Mouse (Mus musculus) right cerebral cortex, postnatal 36 days (tissue): ENCODE data around the gene Ccdc85c.

ENCODE experiments used
- DNase-seq, 2 experiments: peaks; one replicate each; pipeline ENCODE4 v3.0.0; 2022; ENCODE audit warnings: low spot score in 2 of 2, mixed read lengths in 1 of 2

Ccdc85c gene

DNA sequence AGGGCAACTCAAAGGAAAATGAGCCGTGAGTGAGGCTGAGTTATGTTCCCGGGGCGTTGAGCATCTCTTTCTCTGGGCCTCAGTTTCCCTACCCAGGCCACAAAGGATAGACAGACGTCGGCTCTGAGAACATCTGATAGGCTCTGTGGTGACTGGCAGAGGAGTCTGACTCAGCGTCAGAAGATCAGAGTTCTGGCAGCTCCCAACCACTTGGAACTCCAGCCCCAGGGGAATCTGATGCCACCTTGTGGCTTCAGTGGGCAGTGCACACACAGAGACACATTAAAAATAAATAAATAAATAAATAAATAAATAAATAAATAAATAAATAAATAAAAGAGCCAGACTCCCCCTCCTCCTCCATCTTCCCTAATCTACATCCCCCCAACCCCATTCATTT lies 21.8 kb upstream of the Ccdc85c start:
- DNase-seq: no peak

DNA sequence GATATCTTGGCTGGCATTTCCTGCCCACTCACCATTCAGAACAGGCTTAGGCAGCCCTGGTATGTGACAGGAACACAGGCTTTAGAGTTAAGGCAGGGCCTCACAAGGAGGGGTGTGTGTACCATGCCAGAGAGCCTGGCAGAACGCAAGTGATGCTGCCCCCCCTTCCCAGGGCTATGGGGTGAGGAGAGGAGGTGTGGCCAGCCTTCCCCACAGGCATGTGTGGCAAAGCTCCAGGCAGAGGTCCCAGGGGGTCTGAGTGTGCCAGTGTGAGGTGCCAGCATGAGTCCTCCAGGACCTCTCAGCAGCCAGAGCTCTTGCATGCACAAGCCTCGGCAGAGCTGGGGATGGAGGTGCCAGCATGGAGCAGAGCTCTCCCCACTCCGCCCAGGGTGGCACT lies 19.4 kb upstream of the Ccdc85c start:
- DNase-seq: no peak

- peak in 1 of 2 experiments; percentile 62 for DNase-seq
Observed at GRCm38 (mm10) chr12:108292957-108293356, 17.7 kb upstream of the Ccdc85c start.

- DNase-seq: no peak
Observed at GRCm38 (mm10) chr12:108292419-108292818, 17.2 kb upstream of the Ccdc85c start.

DNA sequence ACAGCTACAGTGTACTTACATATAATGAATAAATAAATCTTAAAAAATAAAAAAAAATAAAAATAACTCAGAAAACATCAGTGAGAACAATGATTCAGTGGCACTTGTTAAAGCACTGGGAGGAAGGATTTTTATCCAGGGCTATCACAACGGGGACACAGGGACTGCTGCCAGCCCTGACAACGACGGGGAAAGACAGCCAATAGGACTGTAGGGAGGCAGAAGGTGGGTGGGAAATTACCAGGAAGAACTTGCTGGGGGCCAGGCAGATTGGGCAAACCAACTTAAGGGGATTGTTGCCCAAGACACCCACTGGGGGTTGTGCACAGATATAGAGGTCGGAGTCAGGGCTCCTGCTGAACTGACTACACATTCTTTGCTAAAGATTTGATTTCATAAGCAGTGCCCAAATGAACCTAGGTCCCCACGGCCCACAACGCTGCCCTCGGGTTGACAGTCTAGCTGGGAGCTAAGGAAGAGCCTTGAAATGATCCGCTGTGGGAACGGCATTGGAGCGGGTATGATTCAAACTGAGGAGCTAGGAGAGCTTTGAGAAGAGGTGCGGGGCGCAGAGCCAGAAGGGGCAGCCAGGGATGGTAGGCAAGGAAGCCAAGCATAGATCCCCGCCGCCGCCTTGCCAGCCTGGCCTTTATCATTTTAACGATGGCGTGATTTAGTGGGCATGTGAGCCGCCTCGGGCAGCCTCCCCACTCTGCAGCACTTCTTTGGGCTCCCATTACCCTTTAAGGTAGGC lies 13.1 kb upstream of the Ccdc85c start:
- no peak for DNase-seq

DNA sequence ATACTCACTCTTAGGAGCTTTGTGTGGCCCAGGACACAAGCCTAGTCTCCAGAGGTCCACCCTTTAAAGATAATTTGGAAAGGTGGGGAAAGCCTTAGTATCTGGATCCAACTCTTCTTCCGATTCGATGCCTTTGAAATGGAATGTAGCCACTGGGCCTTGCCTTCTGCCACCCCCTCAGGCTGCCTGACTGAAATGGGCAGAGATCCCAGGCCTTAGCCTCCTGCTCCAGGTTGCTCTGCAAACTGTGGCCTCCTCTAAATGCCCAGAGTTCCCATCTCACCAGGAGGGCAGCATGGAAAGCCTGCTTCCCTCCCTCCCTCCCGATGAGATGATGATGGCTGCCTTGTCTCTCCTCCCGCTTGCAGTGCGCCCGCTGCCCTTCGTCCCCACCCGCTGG lies 11.8 kb upstream of the Ccdc85c start:
- no peak for DNase-seq

- no peak for DNase-seq
Observed at GRCm38 (mm10) chr12:108286381-108286780, 11.2 kb upstream of the Ccdc85c start.

GRCm38 (mm10) chr12:108285225-108286011 lies 10.2 kb upstream of the Ccdc85c start:
- no peak for DNase-seq

GRCm38 (mm10) chr12:108284455-108285224 lies 9.4 kb upstream of the Ccdc85c start:
- no peak for DNase-seq

DNA sequence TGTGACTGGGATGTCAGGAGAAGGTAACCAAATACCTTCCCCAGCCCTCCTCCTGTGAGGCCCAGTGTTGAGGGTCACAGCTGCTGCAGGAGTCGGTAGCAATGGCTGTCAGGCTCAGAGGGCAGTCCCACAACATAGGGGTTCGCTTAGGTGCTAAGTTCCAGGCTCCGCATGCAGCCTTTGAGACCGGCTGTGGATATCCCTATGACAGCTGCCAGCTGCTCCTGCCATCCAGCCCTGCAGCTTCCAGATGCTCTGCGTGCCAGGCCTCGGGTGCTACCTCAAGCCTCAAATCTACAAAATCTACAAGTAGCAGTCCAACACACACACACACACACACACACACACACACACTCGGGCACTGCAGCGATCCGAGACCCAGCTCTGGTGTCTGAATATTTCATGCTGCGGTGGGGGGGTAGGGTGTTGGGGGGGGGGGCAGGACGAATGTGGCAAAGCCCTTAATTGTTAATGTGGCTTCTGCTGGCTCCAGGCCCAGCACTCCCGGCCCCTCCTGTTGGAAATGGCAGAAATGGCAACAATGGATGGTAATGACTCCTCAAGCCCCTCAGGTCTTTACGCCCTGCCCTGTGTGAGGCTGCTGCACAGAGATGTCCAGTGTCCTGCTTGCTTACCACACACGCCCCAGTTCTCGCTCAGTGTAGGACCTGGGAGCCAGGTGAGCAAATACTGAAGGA lies 3.1 kb upstream of the Ccdc85c start:
- no peak for DNase-seq

DNA sequence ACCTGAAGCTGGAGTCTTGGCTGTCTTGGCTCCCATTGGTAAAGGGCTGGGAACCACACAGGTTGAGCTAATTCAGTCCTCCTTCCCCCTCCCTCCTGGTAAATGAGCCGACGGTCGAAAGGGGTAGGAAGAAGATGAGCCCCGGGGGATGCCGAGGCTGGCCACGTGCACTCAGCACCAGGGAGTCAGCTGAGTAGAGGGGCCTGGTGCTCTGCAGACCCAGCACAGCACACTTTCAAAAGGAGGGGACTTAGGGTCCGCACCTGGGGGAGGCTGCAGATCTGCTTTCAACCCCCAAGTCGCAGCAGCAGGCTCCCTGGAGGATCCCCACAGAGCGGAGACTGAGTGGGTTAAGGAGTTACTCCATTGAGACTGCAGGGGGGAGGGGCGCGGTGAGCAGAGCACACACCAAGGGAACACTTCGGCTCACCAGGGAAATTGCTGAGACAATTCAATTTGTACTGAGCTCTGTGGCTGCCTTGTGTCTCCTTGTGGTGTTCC lies 2.2 kb upstream of the Ccdc85c start:
- no peak for DNase-seq

DNA sequence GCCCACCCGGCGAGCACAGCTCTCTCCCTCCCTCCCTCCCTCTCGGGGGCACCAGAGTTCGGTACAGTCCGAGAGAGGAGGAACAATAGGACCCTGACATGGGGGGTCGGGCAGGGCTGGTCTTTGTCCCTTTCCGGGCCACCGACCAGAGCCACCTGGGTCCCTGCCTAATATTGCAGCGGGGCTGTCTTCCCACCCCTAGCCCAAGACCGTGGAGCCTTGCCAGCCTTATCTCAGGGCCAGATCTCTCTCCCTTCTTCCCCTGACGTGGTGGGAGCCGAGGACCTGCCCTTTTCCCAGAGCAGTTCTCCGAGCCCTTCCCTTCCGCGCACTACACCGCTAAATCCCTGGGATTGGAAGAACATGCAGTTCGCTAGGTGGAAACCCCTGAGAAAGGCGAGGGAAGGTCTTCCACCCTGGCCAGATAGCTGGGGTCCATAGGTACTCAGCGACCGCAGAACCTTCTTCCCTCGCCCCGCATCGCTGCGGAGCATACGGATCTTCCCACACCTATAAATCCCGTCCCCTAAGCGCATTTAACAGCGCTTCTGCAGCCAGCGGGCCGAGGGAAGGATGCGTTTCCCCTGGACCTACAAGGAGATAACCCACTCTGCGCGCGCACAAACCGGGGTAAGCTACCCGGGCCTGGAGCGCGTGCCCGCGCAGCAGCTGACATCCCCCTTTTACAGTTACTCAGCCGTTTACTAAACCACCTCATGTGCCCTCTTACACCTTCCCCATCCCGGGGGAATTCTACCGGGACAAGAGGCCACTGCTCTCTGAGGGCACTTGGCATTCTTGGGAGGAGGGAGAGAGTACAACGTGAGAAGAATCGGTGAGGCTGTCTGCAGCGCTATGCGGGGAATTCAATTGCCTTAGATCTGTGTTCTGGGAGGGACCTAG lies 946 bp upstream of the Ccdc85c start:
- peak; percentile 42 to 44 for DNase-seq

DNA sequence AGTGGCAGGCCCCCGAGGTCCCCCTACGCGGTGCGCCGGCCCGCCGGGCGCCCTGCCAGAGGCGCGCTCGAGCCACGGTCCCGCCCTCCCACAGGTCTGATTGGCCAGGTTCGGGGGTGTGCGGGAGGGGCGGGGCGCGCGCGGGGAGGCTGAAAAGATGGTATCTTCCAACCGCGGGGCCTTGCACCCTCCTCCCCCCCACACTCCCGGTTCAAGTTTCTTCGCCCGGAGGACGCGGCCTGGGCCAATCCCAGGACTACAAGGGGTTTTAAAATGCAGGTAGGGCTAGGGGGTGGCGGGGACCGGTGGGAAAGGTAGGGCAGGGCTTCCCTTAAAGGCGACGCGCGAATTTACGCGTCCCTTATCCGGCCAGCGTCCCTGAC lies 274 bp upstream of the Ccdc85c start:
- DNase-seq: peak; percentile 94 to 95

GRCm38 (mm10) chr12:108274313-108274595 lies 971 bp downstream of the Ccdc85c start:
- no peak for DNase-seq

DNA sequence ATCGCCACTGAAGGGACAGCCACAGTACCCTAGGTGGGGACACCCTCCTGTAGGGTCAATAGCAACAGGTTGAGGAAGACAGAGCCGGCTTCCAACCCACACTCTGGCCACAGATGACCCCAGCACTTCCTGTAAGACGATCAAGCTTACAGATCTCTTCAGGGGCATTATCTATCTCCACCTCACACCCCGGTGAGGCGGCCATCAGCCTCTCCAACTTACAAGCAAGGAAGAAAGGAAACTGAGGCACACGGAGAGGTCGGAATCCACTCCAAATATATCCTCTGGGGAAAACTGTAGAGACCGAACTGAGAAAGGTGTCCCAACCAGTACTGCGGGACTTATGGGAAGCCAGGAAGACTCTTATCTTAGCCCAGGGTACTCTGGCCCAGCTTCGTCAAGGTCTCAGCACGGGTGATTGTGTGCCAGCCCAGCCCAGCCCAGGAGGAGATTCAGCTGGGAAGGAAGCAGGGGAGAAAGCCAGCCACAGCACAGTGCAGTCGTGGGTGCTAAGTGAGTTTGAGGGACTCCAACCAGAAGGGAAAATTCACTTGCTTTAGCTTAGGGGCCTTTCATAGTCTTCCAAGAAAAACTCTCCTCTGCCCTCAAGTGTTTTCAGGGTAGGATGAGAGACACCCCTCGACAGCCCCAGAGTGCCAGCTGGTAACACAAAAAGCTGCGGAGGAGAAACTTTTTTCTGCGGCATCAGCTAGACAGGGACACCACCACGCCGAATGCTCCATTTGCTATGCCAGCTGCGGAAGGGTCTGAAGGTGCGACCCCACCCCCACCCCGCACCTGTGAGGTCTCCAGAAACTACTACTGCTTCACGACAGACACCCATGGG lies 1.5 kb downstream of the Ccdc85c start:
- DNase-seq: no peak

DNA sequence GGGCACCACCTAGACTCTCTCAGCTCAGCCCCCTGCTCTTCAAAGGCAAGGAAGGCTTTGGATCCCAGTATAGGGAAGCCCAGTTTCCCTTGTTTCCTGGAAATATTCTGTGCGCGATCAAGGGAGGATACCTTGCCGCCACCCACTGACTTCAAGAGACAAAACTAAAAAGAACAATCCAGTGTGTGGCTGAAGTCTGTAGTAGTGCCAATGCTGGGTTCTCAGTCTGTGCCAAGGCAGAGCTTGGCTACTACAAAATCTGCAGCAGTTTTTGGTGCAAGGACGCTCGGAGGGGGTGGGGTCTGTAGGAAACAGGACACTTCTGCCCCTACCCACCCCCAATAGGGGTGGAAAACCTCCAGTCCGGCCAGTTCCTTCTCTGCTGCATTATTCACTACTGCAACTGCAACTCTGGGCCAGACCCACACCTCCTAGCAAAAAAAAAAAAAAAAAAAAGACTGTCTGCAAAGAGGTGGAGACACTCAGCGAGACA lies 3.0 kb downstream of the Ccdc85c start:
- no peak for DNase-seq

GRCm38 (mm10) chr12:108271351-108272142 lies 3.7 kb downstream of the Ccdc85c start:
- no peak for DNase-seq

DNA sequence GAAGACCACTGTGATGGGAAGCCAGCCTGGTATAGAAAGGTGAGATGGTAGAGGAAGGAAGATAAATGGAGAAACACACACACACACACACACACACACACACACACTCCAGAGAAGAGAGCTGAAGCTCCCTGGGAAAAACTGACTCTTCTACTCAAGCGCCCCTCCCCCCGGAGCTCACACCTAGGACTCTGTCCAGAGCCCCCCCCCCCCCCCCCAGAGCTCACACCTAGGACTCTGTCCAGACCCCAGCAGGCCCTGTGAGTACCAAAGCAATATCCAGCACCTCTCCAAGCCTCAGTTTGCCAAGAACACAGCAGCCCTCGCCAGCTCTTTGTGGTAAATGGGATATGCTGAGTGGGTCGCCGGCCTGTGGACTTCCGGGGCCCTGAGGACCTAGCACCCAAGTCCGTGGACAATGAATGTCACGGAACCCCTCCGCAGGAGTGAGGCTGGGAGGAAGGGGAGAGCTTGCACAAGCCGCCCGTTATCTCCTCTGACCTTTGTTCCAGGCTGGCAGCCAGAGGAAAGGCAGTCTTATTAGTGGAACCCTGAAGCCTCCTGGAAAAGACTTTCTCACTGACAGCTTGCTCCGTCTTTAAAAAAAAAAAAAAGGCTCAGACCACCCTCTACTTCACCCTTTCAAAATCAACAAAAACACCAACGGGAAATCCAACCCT lies 4.8 kb downstream of the Ccdc85c start:
- no peak for DNase-seq
